Mouse (Mus musculus) embryonic facial prominence, embryonic 15.5 days (tissue): ENCODE measurements around the gene Brms1. TPM values are rescaled to one million over a fixed set of nuclear protein-coding genes. Genes with fewer than 3 reads are reported as not detected.
A peak's percentile ranks its signal among the peaks of the same experiment; 100 is the strongest.

Experiments
- ATAC-seq: fragments of 200-750 bp; cut with Nextera tagmentation; 2 replicates; pipeline ENCODE4 v1.8.0; 2017; ENCODE audit warnings: low read depth, moderate TSS enrichment; ENCODE audit not compliant: insufficient number of reproducible peaks, low FRiP score, low TSS enrichment
- H3K27ac ChIP-seq: fragments of 300-500 bp; sonication (generic); replicated peaks from 2 replicates; pipeline ENCODE4 v1.5.1; 2015; ENCODE audit warnings: mild to moderate bottlenecking, inconsistent platforms
- H3K27me3 ChIP-seq: fragments of 300-500 bp; sonication (generic); 2 replicates; pipeline ENCODE4 v1.6.1; 2015; ENCODE audit warnings: inconsistent platforms
- H3K36me3 ChIP-seq: fragments of 300-500 bp; sonication (generic); 2 replicates; pipeline ENCODE4 v1.6.1; 2015; ENCODE audit warnings: mild to moderate bottlenecking, inconsistent platforms
- H3K4me1 ChIP-seq: fragments of 300-500 bp; sonication (generic); 2 replicates; pipeline ENCODE4 v1.6.1; 2015; ENCODE audit warnings: inconsistent platforms
- H3K4me2 ChIP-seq: fragments of 300-500 bp; sonication (generic); replicated peaks from 2 replicates; pipeline ENCODE4 v1.6.1; 2015; ENCODE audit warnings: mild to moderate bottlenecking, inconsistent platforms
- H3K4me3 ChIP-seq: fragments of 300-500 bp; sonication (generic); replicated peaks from 2 replicates; pipeline ENCODE4 v1.5.1; 2015; ENCODE audit warnings: mild to moderate bottlenecking, inconsistent platforms
- H3K9ac ChIP-seq: fragments of 300-500 bp; sonication (generic); 2 replicates; pipeline ENCODE4 v1.6.1; 2015; ENCODE audit warnings: inconsistent platforms
- H3K9me3 ChIP-seq: fragments of 300-500 bp; sonication (generic); replicated peaks from 2 replicates; pipeline ENCODE4 v1.6.1; 2016; ENCODE audit warnings: inconsistent platforms
- WGBS: fragments of 180-500 bp; shearing (Covaris S2); methylation state at CpG from one replicate; pipeline ENCODE4 v1.1.7; 2015; 5-methylcytosine and 5-hydroxymethylcytosine counted together
- polyA plus RNA-seq: library from polyadenylated mRNA; unstranded; fragments of >200 nt; fragmentation: Nextera tagmentation; extraction: Ambion mirVana; gene quantifications from 2 replicates; pipeline ENCODE4 v1.2.1, GENCODE M21; 2015

Gene Brms1
- polyA plus RNA-seq, 1 experiment from 2014 or later = 48.6 TPM

DNA sequence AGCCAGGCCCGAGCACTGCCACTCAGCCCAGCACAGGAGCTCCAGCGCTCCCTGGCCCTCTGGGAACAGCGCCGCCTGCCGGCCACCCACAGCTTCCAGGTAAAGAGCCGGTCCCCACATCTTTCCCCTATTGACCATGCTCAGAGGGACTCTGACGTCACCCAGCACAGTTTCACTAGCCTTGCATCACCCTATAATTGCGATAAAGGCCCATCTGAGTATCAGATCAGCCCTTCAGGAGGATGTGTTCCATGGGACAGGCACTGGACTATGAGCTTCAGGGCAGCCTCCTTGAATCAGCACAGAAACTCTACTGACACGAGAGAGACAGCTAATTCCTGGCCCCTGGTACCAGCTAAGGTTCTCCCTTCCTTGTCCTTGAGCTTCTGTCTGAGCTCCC lies 12.8 kb downstream of the Brms1 start:
- ATAC-seq = no peak
- 22% methylated on average over 9 of the region's 9 CpGs for WGBS
- Histone ChIP-seq H3K4me2 (no peak overlapping the region), H3K27me3 (peaks cover 31% of the 10 kb centered on the region), H3K4me3 (no peak overlapping the region), H3K9me3 (no peaks in the 10 kb centered on the region), H3K27ac (no peak overlapping the region), H3K9ac (no peak overlapping the region), H3K4me1 (peaks cover 49% of the 10 kb centered on the region), H3K36me3 (peaks cover 7% of the 10 kb centered on the region; the same call in 1 of the 2 replicates)

GRCm38 (mm10) chr19:5056251-5056650 lies 15.1 kb downstream of the Brms1 start:
- Histone ChIP-seq H3K9ac (no peak overlapping the region), H3K4me2 (no peak overlapping the region), H3K4me1 (peaks cover 54% of the 10 kb centered on the region), H3K36me3 (no peaks in the 10 kb centered on the region), H3K9me3 (no peaks in the 10 kb centered on the region), H3K4me3 (no peak overlapping the region), H3K27ac (no peak overlapping the region), H3K27me3 (peaks cover 25% of the 10 kb centered on the region)
- ATAC-seq = 0 out of 2 replicates have a peak, but pooled peaks have one; percentile 11
- 10% methylated on average over 6 of the region's 6 CpGs for WGBS

DNA sequence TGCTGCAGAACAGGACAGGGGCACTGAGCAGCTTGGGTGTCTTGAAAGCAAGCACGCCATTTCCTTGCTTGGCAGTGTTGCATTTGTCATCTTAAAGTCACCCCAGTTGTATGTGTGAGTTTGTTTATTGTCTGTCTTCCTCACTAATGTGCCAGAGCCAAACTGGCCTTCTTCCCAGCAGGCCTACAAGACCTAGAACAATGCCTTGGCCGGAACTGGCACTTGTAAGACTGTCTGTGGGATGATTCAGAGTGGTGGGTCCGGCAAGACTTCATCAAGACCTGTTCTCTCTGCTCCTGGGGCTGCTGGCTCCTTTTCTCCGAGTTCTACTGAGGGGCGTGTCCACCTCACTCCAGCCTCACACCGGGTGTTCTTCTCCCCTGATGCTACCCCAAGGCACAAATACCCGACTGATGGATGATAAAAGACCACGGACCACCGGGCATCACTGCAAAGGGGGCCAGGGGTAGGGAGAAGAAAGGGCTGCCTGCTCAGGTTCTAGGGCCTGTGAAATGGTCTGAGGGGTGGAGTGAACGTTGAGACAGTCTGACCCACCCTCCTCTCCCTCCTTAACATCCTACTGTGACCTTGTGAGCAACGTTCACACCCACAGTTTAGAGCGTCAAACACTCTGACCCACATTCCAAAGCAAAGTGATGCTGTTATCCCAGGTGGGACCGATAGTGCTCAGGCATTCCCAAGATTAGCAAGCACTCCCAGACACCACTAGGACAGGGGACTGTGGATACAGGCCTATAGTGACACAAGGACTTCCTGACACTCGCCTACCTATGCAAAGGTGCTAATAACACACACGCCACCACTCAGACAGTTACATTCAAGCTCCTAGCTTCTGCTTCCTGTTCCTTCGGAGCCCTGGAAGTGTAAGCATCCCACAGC lies 17.0 kb downstream of the Brms1 start:
- Histone ChIP-seq H3K27me3 (peaks cover 6% of the 10 kb centered on the region), H3K4me3 (no peak overlapping the region), H3K9ac (0 out of 2 replicates have a peak overlapping the region, but pooled peaks have one; percentile 0), H3K4me2 (no peak overlapping the region), H3K36me3 (no peaks in the 10 kb centered on the region), H3K4me1 (peaks cover 52% of the 10 kb centered on the region), H3K27ac (peak overlapping the region; percentile 81), H3K9me3 (no peaks in the 10 kb centered on the region)
- ATAC-seq = no peak
- 29% methylated on average over 16 of the region's 16 CpGs for WGBS

DNA sequence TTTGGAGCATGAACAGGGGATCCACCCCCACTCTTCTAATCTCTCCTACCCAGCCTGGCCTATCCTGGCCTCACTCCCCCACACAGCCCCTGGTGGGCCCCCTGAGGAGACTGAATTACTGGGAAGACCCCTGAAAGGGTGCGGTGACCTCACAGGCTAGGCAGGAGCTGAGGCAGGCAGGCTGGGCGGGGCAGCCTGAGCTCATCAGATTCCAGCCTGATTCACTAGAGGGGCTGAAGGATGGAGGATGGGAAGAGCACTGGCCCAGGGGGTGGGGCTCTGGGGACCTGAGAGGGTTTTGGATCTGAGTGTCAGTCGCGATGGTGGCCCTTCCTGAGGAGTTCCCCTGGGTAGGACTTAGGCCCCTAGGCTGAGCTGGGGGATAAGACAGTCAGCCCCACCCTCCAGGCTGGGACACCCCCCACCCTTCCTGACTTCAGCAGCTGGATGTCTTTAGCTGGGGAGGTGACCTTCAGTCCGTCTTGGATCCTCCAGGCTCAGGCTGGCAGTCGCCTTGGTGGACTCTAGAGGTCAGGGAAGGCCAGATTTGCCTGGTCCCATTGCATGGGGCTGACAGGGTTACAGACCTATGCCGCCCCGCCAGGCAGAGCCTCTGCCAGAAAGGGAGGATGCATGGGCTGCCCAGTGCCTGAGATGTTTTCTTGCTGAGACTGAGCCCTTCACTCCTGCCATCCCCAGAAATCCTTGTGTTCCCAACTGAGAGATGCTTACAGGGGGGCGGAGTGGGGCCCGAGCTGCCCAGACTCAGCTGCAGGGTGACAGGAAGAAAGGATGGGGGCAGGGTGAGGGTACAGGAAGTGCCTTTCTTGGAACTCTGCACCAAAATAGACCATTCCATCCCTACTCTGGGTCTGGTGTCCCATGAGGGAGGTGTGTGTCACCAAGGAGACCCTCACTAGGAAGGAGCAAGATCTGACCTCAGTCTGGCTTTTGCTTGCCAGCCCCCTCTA lies 17.9 kb downstream of the Brms1 start:
- H3K4me2 ChIP-seq = no peak overlapping the region; the same call in 1 of the 2 replicates
- WGBS = 23% methylated on average over 10 of the region's 10 CpGs
- peak; percentile 16; the same call in 1 of the 2 replicates for ATAC-seq

GRCm38 (mm10) chr19:5060365-5061330 lies 19.5 kb downstream of the Brms1 start:
- H3K27me3 ChIP-seq = no peaks in the 10 kb centered on the region
- H3K4me2 ChIP-seq = no peak overlapping the region; the same call in 1 of the 2 replicates
- peak overlapping the region; percentile 81 for H3K27ac ChIP-seq
- ATAC-seq = peak; percentile 45; the same call in 1 of the 2 replicates
- no peak overlapping the region for H3K9ac ChIP-seq
- WGBS = 38% methylated on average over 5 of the region's 5 CpGs
- no peaks in the 10 kb centered on the region for H3K36me3 ChIP-seq
- H3K4me3 ChIP-seq = no peak overlapping the region
- H3K9me3 ChIP-seq = no peaks in the 10 kb centered on the region
- H3K4me1 ChIP-seq = peaks cover 65% of the 10 kb centered on the region

More for the DNA sequence above, 17.9 kb downstream of the Brms1 start:
- Histone ChIP-seq H3K4me1 (peaks cover 52% of the 10 kb centered on the region), H3K4me3 (no peak overlapping the region), H3K9ac (no peak overlapping the region), H3K27me3 (no peaks in the 10 kb centered on the region), H3K9me3 (no peaks in the 10 kb centered on the region), H3K36me3 (no peaks in the 10 kb centered on the region), H3K27ac (peak overlapping the region; percentile 81)

- no peak overlapping the region for H3K4me2 ChIP-seq
- no peaks in the 10 kb centered on the region for H3K27me3 ChIP-seq
- H3K9ac ChIP-seq = no peak overlapping the region
- peaks cover 59% of the 10 kb centered on the region for H3K4me1 ChIP-seq
- H3K9me3 ChIP-seq = no peaks in the 10 kb centered on the region
- no peak for ATAC-seq
- WGBS = 81% methylated on average over 5 of the region's 5 CpGs
- no peak overlapping the region for H3K27ac ChIP-seq
- H3K4me3 ChIP-seq = no peak overlapping the region
- H3K36me3 ChIP-seq = no peaks in the 10 kb centered on the region
Measured at GRCm38 (mm10) chr19:5062041-5062440, 20.9 kb downstream of the Brms1 start.

DNA sequence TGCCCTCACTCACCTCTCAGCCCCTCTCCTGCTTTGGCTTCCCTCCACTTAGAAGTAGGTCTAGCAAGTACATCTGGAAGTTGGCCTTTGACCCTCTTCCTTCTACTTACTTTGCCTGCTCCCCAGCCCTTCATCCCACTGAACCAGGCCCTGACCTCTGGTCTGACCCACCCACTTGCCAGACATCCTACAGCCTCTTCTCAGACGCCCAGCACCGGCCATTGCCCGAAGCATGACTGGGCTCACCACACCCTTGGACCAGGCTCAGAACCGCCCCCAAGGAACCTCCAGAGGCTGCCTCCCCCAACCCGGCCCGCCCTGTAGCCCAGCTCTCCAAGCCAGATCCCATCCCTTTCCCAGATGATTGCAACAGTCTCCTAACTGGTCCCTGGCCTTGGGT lies 21.3 kb downstream of the Brms1 start:
- H3K9ac ChIP-seq = no peak overlapping the region
- no peaks in the 10 kb centered on the region for H3K9me3 ChIP-seq
- no peak overlapping the region for H3K4me3 ChIP-seq
- no peak overlapping the region for H3K4me2 ChIP-seq
- no peaks in the 10 kb centered on the region for H3K36me3 ChIP-seq
- no peak overlapping the region for H3K27ac ChIP-seq
- WGBS = 55% methylated on average over 6 of the region's 6 CpGs
- peaks cover 63% of the 10 kb centered on the region for H3K4me1 ChIP-seq
- no peak for ATAC-seq
- no peaks in the 10 kb centered on the region for H3K27me3 ChIP-seq

DNA sequence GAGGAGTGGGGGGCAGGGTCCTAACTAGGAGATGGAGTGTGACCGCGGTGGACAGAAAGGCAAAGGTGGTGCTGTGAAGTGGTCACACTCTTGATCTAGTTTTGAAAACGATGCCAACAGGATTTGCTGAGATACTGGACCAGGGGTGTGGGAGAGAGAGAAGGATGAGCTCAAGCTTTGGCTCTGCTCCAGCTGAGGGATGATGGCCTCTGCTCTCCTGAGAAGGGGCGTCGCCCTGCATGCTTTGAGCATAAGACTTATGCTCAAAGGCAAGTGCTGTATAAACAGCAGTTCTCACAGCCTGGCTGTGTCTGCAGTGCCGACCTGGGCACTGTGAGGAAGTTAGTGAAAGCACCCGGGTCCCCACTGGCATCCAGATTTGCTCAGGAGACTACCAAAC lies 23.9 kb downstream of the Brms1 start:
- Histone ChIP-seq H3K4me2 (no peak overlapping the region), H3K36me3 (no peaks in the 10 kb centered on the region), H3K4me3 (no peak overlapping the region), H3K27me3 (peaks cover 6% of the 10 kb centered on the region), H3K9ac (no peak overlapping the region), H3K27ac (0 out of 2 replicates have a peak overlapping the region, but pooled peaks have one; percentile 17), H3K9me3 (no peaks in the 10 kb centered on the region), H3K4me1 (peaks cover 73% of the 10 kb centered on the region)
- ATAC-seq = no peak
- 55% methylated on average over 7 of the region's 7 CpGs for WGBS

DNA sequence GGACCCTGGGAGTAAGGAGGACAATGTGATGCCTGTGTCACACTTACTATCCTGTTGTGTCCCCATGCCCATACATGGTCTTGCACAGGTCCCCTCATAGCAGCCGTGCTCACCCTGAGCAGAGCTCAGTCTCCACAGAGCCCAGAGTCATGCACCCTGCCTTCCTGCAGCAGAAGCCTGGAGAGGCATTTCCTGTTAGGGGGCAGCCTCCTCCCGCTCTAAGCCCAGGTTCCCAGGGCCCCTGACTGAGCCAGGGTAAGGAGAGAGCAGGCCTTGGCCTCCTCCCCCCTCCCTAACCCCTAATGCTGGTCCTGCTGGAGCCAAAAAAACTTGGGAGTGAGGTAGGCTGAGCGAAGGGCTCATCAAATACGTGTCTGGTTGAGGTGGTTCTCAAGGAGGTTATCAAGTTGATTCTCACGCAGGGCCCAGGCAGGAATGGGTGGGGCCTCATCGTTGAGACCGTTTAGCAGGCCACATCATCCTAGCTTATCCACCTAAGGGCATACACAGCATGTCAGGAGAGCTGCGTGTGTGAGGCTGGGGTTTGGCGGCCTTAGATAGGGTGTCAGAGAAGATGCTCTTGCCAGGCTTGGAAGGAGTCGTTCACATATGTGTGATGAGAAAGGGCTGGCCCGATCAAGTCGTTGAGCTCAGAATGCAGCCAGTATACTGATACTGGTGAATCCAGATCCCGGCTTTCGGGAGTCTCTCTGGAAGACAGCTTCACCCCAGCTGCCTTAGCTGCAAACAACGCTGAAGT lies 26.1 kb downstream of the Brms1 start:
- peak overlapping the region; percentile 70 for H3K4me3 ChIP-seq
- H3K27ac ChIP-seq = peak overlapping the region; percentile 92
- H3K4me2 ChIP-seq = peak overlapping the region; percentile 82
- peaks cover 75% of the 10 kb centered on the region for H3K4me1 ChIP-seq
- no peak for ATAC-seq
- H3K36me3 ChIP-seq = no peaks in the 10 kb centered on the region
- WGBS = 5% methylated on average over 15 of the region's 15 CpGs
- no peak overlapping the region for H3K9ac ChIP-seq
- H3K9me3 ChIP-seq = no peaks in the 10 kb centered on the region
- H3K27me3 ChIP-seq = peaks cover 6% of the 10 kb centered on the region
